Mouse (Mus musculus) G1E (cell line): ENCODE measurements around the gene Ski.

Experiments used
- CTCF ChIP-seq: IDR thresholded peaks from 2 replicates; pipeline ENCODE4 v1.5.1; 2012; ENCODE audit warnings: low read depth, low read length, inconsistent platforms, mixed read lengths
- GATA2 ChIP-seq: IDR thresholded peaks from 2 replicates; pipeline ENCODE4 v1.6.1; 2012; ENCODE audit warnings: low read depth, low read length, inconsistent platforms, borderline replicate concordance

GRCm38 (mm10) chr4:155250361-155251117, 28.1 kb upstream of the Ski start:
- TF ChIP-seq CTCF (no peak), GATA2 (no peak)
